Mouse (Mus musculus): ENCODE results near the gene Grb2. TPM values are rescaled to one million over a fixed set of nuclear protein-coding genes. Genes with fewer than 3 reads are reported as not detected.

The Grb2 gene
- polyA plus RNA-seq, 1 experiment = 81.7 TPM

GRCm38 (mm10) chr11:115636960-115637359 lies 71.4 kb downstream of the Grb2 start:
- no peaks in the 10 kb centered on the region for H3K27me3 ChIP-seq (ENCODE audit: control insufficient read depth, insufficient read depth, low read length)
- H3K36me3 ChIP-seq (ENCODE audit: control insufficient read depth, insufficient read depth, low read length) = no peaks in the 10 kb centered on the region
- DNase-seq = no peak
- no peak overlapping the region for H3K4me3 ChIP-seq (ENCODE audit: control insufficient read depth, insufficient read depth, low read length)
- no peak overlapping the region for H3K27ac ChIP-seq (ENCODE audit: control insufficient read depth, insufficient read depth, low read length)
- WGBS = 89% methylated on average over 3 of the region's 3 CpGs
- TF ChIP-seq POLR2A (IDR thresholded peaks at IDR 0.05; ENCODE audit: control insufficient read depth, extremely low read depth, insufficient read depth, low read length, poor library complexity) (no peak), CTCF (IDR thresholded peaks at IDR 0.05; ENCODE audit: borderline replicate concordance, control insufficient read depth, extremely low read depth, insufficient read depth, low read length, poor library complexity) (no peak)
- peaks cover 28% of the 10 kb centered on the region for H3K4me1 ChIP-seq (replicated peaks; ENCODE audit: control insufficient read depth, insufficient read depth, low read length)

DNA sequence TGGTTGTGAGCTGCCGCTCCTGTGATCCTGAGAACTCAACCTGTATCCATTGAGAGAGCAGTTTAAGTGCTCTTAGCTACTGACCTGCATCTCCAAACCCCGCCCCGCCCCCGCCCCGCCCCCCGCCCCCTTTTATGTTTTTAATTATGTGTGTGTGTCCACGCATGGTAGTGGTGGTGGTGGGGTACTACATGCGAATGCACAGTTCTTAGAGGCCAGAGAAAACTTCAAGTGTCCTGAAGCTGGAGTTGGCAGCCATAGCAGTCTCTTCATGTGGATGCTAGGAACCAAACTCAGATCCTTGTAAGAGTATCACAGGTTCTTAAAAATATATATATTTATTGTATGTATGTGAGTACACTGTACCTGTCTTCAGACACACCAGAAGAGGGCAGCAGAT lies 72.9 kb downstream of the Grb2 start:
- TF ChIP-seq POLR2A (IDR thresholded peaks at IDR 0.05; ENCODE audit: control insufficient read depth, extremely low read depth, insufficient read depth, low read length, poor library complexity) (no peak), CTCF (IDR thresholded peaks at IDR 0.05; ENCODE audit: borderline replicate concordance, control insufficient read depth, extremely low read depth, insufficient read depth, low read length, poor library complexity) (no peak)
- 96% methylated on average over 8 of the region's 8 CpGs for WGBS
- H3K36me3 ChIP-seq (ENCODE audit: control insufficient read depth, insufficient read depth, low read length) = no peaks in the 10 kb centered on the region
- peaks cover 20% of the 10 kb centered on the region for H3K4me1 ChIP-seq (replicated peaks; ENCODE audit: control insufficient read depth, insufficient read depth, low read length)
- no peak overlapping the region for H3K27ac ChIP-seq (ENCODE audit: control insufficient read depth, insufficient read depth, low read length)
- no peak for DNase-seq
- no peaks in the 10 kb centered on the region for H3K27me3 ChIP-seq (ENCODE audit: control insufficient read depth, insufficient read depth, low read length)
- no peak overlapping the region for H3K4me3 ChIP-seq (ENCODE audit: control insufficient read depth, insufficient read depth, low read length)

DNA sequence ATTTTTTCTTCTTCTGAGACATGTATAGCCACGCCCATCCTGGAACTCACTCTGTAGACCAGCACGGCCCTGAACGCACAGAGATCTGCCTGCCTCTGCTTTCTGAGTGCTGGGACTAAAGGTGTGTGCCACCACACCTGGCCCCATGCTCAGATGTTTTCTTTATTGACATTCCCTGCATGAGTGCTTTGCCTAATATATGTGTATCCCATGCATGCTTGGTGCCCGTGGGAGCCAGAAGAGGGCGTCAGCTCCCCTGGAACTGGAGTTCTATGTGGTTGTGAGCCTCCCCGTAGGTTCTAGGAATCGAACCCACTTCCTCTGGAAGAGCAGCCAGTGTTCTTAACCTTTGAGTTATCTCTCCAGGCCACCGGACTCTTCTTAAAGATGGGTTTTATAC lies 73.4 kb downstream of the Grb2 start:
- H3K27ac ChIP-seq (ENCODE audit: control insufficient read depth, insufficient read depth, low read length) = no peak overlapping the region
- peaks cover 15% of the 10 kb centered on the region for H3K4me1 ChIP-seq (replicated peaks; ENCODE audit: control insufficient read depth, insufficient read depth, low read length)
- DNase-seq = no peak
- 75% methylated on average over 8 of the region's 8 CpGs for WGBS
- H3K4me3 ChIP-seq (ENCODE audit: control insufficient read depth, insufficient read depth, low read length) = no peak overlapping the region
- H3K27me3 ChIP-seq (ENCODE audit: control insufficient read depth, insufficient read depth, low read length) = no peaks in the 10 kb centered on the region
- TF ChIP-seq CTCF (IDR thresholded peaks at IDR 0.05; ENCODE audit: borderline replicate concordance, control insufficient read depth, extremely low read depth, insufficient read depth, low read length, poor library complexity) = no peak
- no peak for TF ChIP-seq POLR2A (IDR thresholded peaks at IDR 0.05; ENCODE audit: control insufficient read depth, extremely low read depth, insufficient read depth, low read length, poor library complexity)
- H3K36me3 ChIP-seq (ENCODE audit: control insufficient read depth, insufficient read depth, low read length) = no peaks in the 10 kb centered on the region

DNA sequence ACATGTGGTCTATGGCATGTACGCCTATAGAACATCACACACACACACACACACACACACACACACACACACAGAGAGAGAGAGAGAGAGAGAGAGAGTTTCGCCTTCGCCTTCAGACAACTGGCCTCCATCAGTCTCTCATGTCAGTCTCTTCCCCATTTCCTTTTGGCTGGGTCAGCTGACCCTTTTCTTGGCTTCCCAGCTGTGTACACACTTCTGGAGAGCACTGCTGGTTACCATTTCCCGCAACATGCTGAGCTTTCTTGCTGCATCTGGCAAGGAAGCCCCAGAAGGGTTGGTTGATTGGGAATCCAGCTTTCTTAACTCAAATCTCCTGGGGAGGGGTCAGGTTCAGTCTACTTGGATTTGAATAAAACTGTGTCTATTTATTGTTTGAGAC lies 74.3 kb downstream of the Grb2 start:
- DNase-seq = no peak
- TF ChIP-seq CTCF (IDR thresholded peaks at IDR 0.05; ENCODE audit: borderline replicate concordance, control insufficient read depth, extremely low read depth, insufficient read depth, low read length, poor library complexity) (no peak), POLR2A (IDR thresholded peaks at IDR 0.05; ENCODE audit: control insufficient read depth, extremely low read depth, insufficient read depth, low read length, poor library complexity) (no peak)
- H3K4me3 ChIP-seq (ENCODE audit: control insufficient read depth, insufficient read depth, low read length) = no peak overlapping the region
- WGBS = 68% methylated on average over 3 of the region's 4 CpGs
- H3K27ac ChIP-seq (ENCODE audit: control insufficient read depth, insufficient read depth, low read length) = no peak overlapping the region
- peaks cover 6% of the 10 kb centered on the region for H3K4me1 ChIP-seq (replicated peaks; ENCODE audit: control insufficient read depth, insufficient read depth, low read length)
- no peaks in the 10 kb centered on the region for H3K36me3 ChIP-seq (ENCODE audit: control insufficient read depth, insufficient read depth, low read length)
- no peaks in the 10 kb centered on the region for H3K27me3 ChIP-seq (ENCODE audit: control insufficient read depth, insufficient read depth, low read length)

GRCm38 (mm10) chr11:115632862-115633261 lies 75.5 kb downstream of the Grb2 start:
- Histone ChIP-seq H3K4me3 (ENCODE audit: control insufficient read depth, insufficient read depth, low read length) (no peak overlapping the region), H3K27me3 (ENCODE audit: control insufficient read depth, insufficient read depth, low read length) (no peaks in the 10 kb centered on the region), H3K36me3 (ENCODE audit: control insufficient read depth, insufficient read depth, low read length) (no peaks in the 10 kb centered on the region), H3K4me1 (replicated peaks; ENCODE audit: control insufficient read depth, insufficient read depth, low read length) (peaks cover 6% of the 10 kb centered on the region), H3K27ac (ENCODE audit: control insufficient read depth, insufficient read depth, low read length) (peak overlapping the region; percentile 19; the same call in 1 of the 2 replicates)
- TF ChIP-seq CTCF (IDR thresholded peaks at IDR 0.05; ENCODE audit: borderline replicate concordance, control insufficient read depth, extremely low read depth, insufficient read depth, low read length, poor library complexity) (no peak), POLR2A (IDR thresholded peaks at IDR 0.05; ENCODE audit: control insufficient read depth, extremely low read depth, insufficient read depth, low read length, poor library complexity) (no peak)
- no peak for DNase-seq
- WGBS = 47% methylated on average over 10 of the region's 10 CpGs

DNA sequence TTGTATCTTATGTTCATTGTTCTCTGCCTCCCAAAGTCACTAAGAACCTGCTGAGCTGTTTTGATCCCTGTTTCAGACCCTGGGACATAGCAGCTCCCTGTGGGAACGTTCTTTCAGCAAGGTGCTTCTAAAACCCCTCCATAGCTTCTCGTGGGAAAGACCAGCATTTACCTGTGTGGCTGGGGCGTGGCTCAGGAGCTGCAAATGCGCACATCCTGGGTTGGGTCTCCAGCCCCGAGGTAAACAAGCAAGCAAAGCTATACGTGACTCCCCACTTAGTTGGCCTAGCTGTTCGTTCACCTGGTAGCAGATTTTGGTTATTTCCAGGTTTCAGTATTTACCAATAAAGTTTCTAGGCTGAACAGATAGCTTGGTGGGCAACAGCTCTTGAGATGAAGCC lies 76.2 kb downstream of the Grb2 start:
- H3K4me3 ChIP-seq (ENCODE audit: control insufficient read depth, insufficient read depth, low read length) = no peak overlapping the region
- H3K4me1 ChIP-seq (replicated peaks; ENCODE audit: control insufficient read depth, insufficient read depth, low read length) = peaks cover 9% of the 10 kb centered on the region
- WGBS = 84% methylated on average over 7 of the region's 7 CpGs
- H3K27ac ChIP-seq (ENCODE audit: control insufficient read depth, insufficient read depth, low read length) = peak overlapping the region; percentile 19; the same call in 1 of the 2 replicates
- DNase-seq = no peak
- TF ChIP-seq CTCF (IDR thresholded peaks at IDR 0.05; ENCODE audit: borderline replicate concordance, control insufficient read depth, extremely low read depth, insufficient read depth, low read length, poor library complexity) (no peak), POLR2A (IDR thresholded peaks at IDR 0.05; ENCODE audit: control insufficient read depth, extremely low read depth, insufficient read depth, low read length, poor library complexity) (no peak)
- no peaks in the 10 kb centered on the region for H3K36me3 ChIP-seq (ENCODE audit: control insufficient read depth, insufficient read depth, low read length)
- no peaks in the 10 kb centered on the region for H3K27me3 ChIP-seq (ENCODE audit: control insufficient read depth, insufficient read depth, low read length)

DNA sequence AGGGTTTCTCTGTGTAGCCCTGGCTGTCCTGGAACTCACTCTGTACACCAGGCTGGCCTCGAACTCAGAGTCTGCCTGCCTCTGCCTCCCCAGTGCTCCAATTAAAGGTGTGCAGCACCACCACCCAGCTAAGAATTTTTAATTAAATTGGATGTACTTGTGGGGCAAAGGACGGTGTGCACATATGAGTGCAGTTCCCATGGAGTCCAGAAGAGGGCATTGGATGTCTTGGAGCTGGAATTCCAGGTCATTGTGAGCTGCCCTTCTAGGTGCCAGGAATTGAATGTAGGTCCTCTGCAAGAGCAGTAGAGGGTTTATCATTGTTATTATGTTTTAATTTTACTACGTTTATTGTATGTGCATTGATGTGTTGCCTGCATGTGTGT lies 76.9 kb downstream of the Grb2 start:
- peaks cover 9% of the 10 kb centered on the region for H3K4me1 ChIP-seq (replicated peaks; ENCODE audit: control insufficient read depth, insufficient read depth, low read length)
- no peaks in the 10 kb centered on the region for H3K27me3 ChIP-seq (ENCODE audit: control insufficient read depth, insufficient read depth, low read length)
- H3K27ac ChIP-seq (ENCODE audit: control insufficient read depth, insufficient read depth, low read length) = peak overlapping the region; percentile 40; the same call in 1 of the 2 replicates
- TF ChIP-seq CTCF (IDR thresholded peaks at IDR 0.05; ENCODE audit: borderline replicate concordance, control insufficient read depth, extremely low read depth, insufficient read depth, low read length, poor library complexity) (peak; percentile 6; the same call in 1 of the 2 replicates), POLR2A (IDR thresholded peaks at IDR 0.05; ENCODE audit: control insufficient read depth, extremely low read depth, insufficient read depth, low read length, poor library complexity) (no peak)
- H3K36me3 ChIP-seq (ENCODE audit: control insufficient read depth, insufficient read depth, low read length) = no peaks in the 10 kb centered on the region
- DNase-seq = peak; percentile 43
- H3K4me3 ChIP-seq (ENCODE audit: control insufficient read depth, insufficient read depth, low read length) = no peak overlapping the region
- 48% methylated on average over 3 of the region's 3 CpGs for WGBS
